Mouse (Mus musculus) urinary bladder, adult 2 months (tissue): ENCODE results near the gene Vtn. TPM values are rescaled to one million over a fixed set of nuclear protein-coding genes. Genes with fewer than 3 reads are reported as not detected.

Source experiments
- DNase-seq: peaks from one replicate; pipeline ENCODE4 v3.0.0; 2022; ENCODE audit warnings: low spot score
- polyA plus RNA-seq: library from polyadenylated mRNA; depleted of rRNA; stranded (reverse); fragments of >200 nt; gene quantifications from 2 replicates; pipeline ENCODE4 v1.2.3, GENCODE M21; 2012; rRNA removed

Vtn gene
- polyA plus RNA-seq, 1 experiment = 3.6 TPM

DNA sequence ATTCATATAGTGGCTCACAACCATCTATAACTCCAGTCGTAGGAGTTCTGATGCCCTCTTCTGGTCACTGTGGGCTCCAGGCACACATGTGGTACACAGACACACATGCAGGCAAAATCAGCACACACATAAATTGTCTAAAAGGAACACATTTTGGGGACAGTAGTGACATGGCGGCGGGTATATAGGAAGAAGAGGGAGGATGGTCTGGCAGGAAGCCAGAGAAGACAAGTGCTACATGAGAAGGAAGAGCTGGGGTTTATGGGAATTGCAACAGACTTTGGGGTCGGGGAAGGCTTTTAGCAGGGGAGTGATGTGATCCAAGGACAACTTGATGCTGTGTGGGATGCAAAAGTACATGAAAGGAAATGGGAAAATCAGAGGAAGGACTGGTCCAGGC is 35.6 kb downstream of the Vtn start:
- DNase-seq = no peak

DNA sequence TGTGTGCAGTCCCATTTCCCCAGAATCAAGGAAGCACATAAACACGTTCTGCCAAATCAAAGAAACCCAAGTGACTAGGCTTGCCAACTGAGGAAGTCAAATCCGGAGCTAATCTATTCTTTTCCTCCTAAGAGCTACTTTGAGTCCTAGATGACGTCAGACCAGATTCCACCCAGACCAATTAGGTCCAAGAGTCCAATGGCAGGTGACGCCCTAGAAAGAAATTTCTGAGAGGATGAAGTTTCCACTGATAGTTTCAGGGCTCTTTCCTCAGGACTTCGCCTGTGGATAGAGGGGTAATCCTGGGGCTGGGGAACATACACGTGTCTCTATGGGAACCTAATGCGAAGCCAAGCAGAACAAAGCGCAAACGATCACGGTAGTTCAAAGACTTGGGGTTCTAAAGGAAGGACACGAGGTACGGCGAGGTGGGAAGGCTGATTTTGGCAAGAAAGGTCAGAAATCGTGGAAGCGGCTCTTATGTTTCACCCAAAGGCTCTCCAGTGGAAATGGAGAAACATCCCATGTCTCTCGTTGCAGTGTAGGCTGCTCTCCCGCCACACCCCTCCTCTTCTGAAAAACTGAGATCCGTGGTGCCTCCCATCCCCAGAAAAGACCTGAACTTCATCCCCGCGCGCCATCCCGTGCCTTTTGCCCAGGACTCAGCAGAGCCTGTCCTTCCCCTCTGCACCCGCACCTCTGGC is 36.6 kb downstream of the Vtn start:
- no peak for DNase-seq

DNA sequence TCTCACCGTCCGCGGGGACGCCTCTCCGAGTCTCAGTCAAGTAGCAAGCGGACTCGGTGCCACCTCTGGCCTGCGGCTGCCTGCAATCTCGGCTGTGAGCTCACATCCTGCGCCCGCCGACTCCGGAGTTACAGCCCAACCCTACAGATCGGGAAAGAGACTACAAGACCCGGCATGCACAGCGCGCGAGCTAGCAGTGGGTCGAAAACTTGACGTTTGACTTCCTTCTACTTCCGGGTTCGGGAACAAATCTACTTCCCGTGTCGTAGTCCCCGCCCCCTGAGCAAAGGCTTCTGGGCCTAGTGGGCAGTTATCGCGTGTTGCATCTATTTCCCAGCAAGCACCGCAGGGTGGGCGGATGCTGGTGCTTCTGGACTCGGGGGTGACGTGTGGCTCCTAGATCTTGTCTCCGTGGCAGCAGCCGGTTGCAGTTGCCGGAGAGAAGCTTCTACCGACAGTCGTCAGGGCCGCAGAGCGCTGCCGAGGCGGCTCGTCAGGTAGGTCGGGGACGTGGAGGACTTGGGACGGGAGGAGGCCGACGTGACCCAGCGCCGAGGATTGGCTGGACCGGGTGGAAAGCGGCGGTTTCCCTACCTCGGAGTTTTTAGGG is 37.3 kb downstream of the Vtn start, which contains the start of the genes Tnfaip1 and Ift20:
Tnfaip1 (minus strand) TSS at position 253 of the 610 bp plus-strand sequence.
Ift20 (plus strand) TSS at position 282 of the 610 bp plus-strand sequence.
- peak; percentile 85 for DNase-seq

DNA sequence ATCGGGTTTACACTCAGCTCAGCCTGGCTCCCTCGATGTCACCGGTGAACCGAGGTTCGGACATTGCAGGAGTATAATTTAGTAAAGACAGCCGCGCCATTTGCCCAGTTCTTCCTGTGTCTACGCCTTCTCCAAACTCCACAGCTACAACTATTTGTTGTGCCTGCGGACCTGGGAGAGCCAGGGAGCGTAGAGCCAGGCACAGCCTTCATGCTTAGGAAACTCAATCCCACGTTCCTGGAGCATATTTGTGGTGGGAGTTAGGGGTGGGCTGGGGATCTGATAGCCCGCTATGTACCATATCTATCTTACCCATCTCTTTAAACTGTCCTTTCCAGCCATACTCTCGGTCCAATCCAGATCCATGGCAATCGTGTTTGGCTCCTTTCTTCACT is 37.8 kb downstream of the Vtn start:
- no peak for DNase-seq

DNA sequence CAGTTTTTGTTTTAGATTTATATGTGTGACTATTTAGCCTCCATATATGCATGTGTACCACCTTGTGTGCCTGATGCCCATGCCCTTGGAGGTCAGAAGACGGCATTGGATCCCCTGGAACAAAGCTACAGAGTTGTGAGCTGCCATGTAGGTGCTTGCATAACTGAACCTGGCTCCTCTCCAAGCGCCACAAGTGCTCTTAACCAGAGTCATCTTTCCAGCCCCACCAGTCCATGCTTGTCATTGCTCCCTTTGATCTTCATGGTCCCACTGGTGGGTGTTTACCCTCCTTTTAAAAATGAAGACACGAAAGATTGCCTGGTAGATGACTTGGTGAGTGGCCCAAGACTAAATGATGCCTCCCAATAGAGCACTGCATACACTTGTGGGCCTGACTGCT is 41.5 kb downstream of the Vtn start:
- no peak for DNase-seq

DNA sequence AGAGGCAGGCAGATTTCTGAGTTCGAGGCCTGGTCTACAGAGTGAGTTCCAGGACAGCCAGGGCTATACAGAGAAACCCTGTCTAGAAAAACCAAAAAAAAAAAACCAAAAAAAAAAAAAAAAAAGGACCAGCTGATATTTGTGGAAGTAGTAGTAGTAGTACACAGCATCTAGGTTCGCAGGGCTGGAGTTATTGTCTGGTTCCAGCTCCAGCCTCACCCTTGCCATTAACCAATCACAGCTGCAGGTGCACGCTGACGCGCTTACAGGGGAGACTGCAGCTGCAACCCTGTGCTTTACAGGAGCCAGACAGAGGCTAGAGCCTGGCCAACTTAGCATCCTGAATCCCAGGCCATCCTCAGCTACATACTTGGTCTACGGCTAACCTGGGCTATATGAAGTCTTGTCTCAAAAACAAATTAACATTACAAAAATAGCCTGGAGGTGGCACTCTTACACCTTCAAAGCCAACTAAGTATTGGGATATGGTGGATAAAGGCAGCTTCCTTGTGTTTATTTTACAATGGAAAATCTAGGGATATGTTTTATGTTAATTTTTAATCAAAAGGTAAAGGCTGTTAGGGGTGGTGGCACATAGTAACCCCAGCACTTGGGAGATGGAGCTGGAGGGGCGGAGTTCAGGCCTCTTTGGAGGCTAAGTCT is 45.7 kb downstream of the Vtn start:
- no peak for DNase-seq

DNA sequence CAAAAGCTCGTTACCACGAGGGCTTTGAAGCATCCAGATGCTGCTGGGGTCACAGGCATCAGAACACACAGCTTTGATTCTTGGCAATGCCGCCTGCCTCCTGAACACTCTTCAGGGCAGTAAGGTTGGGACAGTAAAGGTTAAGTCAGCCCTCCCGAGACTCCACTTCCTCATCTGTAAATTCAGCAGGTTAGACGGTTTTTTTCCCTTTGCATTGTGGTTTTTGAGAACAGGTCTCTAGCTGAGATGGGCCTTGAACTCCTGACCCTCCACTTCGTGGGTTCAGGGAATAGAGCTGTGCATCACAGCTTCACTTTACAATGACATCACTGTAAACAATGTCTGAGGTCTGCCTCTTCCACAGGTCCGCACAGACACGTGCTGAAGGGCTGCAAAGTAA is 46.3 kb downstream of the Vtn start:
- DNase-seq = no peak

DNA sequence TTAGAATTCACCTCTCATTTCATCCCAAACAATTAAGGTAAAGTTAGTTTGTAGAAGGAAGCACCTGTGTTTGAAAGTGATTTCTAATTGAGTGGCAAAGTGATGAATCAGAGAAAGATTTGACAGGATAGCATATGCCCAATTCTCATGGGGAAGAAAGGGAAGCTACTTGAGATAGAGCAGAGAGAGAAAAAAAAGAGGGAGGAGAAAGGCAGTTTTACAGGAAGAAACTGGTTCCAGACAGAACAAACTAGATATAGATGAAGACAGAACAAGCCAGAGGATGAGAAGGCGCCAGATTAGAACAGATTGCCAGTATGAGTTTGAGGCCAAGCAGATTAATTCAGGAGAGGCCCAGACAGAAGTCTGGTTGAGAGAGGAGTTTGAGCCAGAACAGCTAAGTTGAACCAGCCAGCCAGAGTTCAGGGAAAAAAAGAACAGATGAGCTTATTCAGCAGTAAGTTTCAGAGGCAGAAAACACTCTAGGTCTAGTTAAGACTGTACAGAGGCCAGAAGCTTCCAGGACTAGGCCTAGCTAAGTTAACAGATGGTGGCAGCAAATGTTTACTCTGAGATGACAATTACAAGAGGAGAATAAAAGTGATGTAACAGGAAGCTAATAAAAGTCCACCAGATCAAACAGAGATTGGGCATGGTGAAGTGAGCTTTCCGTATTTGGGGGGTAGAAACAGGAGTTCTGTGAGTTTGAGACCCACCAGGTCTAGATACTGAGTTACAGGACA is 49.0 kb downstream of the Vtn start:
- DNase-seq = no peak

DNA sequence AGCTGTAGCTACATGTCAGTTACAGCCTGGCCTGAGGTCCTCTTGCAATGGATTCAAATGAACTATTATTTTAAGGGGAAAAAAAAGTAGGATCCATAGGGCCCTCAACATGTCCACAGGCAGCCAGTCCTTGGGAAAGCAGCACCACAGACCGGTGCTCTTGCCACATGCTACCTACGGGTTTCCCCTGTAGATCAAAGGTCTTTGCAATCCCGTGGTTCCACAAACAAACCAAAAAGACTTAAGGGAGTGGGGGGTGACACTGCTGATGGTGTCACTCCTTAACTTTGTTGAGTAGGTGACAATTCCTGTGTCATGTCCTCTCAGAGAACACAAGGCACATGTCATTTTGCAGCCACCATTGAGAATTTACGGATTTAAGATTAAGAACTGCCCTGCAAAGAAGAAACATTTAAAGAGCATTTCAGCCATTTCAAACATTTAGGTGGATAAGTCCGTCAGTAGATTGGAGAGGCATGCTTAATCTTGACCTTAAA is 50.6 kb downstream of the Vtn start:
- no peak for DNase-seq

DNA sequence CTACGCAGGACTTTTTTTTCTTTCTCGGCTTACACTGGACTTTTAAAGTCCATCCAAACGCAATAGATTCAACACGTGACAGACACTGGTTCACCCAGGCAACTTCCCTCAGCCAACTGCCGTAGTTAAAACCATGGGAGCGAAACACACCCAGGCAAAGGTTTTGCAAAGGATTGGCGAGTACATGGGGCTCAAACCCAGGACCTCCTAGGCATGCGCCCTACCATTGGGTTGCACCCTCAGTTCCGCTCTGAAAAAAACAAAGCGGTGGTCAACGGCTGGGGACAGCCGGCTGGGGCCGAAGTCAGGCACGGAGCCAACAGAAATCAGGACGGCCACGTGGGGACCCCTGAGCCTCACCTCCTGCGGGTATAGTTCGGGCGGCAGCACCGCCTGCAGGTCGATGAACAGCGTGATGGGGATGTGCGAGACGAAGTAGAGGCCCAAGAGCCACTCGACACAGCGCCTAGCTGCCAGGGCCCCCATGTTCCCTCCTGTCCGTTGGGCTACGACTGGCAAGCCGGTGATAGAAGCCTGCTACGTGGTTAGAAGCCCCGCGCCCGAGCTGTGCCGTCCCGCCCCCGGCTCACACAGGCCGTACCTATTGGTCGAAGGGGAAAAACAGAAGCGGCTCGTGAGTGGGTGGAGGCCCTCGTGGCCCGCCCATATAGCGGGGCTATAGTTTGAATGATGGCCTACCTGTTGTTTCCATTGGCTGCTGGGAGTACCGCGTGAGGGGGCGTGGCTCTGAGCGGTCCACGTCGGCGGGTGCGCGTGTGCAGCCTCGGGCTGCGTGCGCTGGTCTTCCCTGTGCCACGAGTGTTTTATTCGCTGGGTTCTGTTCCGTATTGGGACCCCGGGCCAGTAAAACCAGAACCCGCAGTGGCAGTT is 51.5 kb downstream of the Vtn start, which contains the start of gene Tmem97:
Tmem97 (minus strand) TSS at position 610 of the 891 bp plus-strand sequence.
- peak; percentile 76 for DNase-seq

DNA sequence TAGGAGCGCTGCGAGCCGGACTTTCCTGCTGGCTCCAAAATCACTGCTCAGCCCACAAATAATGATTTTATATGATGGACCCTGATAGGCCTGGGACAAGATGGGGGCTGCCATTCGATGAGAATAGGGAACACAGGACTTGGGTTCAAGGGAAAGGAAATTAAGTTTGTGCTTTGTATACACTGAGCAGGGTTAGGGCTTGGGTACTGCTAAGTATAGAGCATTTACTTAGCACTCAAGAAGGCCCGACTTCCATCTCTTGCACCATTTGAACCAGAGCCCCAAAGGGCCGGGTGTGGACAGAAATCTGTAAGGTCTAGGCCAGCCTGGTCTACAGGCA is 52.1 kb downstream of the Vtn start:
- DNase-seq = no peak

Other genes with a start within 250 kb of the Vtn start
- gene 2610507B11Rik, start 237.3 kb upstream of the Vtn start, polyA plus RNA-seq = 94.2 and 96.9 TPM in 2 replicates
- 0.28 and 0.55 TPM in 2 replicates for gene BC030499, start 208.2 kb upstream of the Vtn start, polyA plus RNA-seq
- gene Spag5, start 197.6 kb upstream of the Vtn start, polyA plus RNA-seq = 1.4 and 1.7 TPM in 2 replicates
- 3.3 and 4.1 TPM in 2 replicates for gene Aldoc, start 176.1 kb upstream of the Vtn start, polyA plus RNA-seq
- 44.2 and 44.9 TPM in 2 replicates for gene Pigs, start 170.7 kb upstream of the Vtn start, polyA plus RNA-seq
- 91.5 and 94.3 TPM in 2 replicates for gene Unc119, start 155.6 kb upstream of the Vtn start, polyA plus RNA-seq
- gene Foxn1, start 112.5 kb upstream of the Vtn start, polyA plus RNA-seq = 0.08 and 0.15 TPM in 2 replicates
- gene Slc13a2, start 76.9 kb upstream of the Vtn start, polyA plus RNA-seq = 0.04 and 0.07 TPM in 2 replicates
- 24.3 and 26.3 TPM in 2 replicates for gene Slc46a1, start 33.4 kb upstream of the Vtn start, polyA plus RNA-seq
- gene Sarm1, start 1.3 kb upstream of the Vtn start, polyA plus RNA-seq = 0.54 and 0.81 TPM in 2 replicates
- gene Sebox, start 4.4 kb downstream of the Vtn start, polyA plus RNA-seq = not detected in 2 replicates
- gene Tmem199, start 13.1 kb downstream of the Vtn start, polyA plus RNA-seq = 28.8 and 41.2 TPM in 2 replicates
- 52.5 and 54.7 TPM in 2 replicates for gene Poldip2, start 13.1 kb downstream of the Vtn start, polyA plus RNA-seq
- gene Tnfaip1, start 37.2 kb downstream of the Vtn start, polyA plus RNA-seq = 37.1 and 39.9 TPM in 2 replicates
- 87.2 and 93.1 TPM in 2 replicates for gene Ift20, start 37.3 kb downstream of the Vtn start, polyA plus RNA-seq
- 8.7 and 10.7 TPM in 2 replicates for gene Tmem97, start 51.7 kb downstream of the Vtn start, polyA plus RNA-seq
- 18.7 and 21.0 TPM in 2 replicates for gene Nlk, start 198.3 kb downstream of the Vtn start, polyA plus RNA-seq